16 mouse cellular contexts compared by ENCODE assay signal in the genomic region with DNA sequence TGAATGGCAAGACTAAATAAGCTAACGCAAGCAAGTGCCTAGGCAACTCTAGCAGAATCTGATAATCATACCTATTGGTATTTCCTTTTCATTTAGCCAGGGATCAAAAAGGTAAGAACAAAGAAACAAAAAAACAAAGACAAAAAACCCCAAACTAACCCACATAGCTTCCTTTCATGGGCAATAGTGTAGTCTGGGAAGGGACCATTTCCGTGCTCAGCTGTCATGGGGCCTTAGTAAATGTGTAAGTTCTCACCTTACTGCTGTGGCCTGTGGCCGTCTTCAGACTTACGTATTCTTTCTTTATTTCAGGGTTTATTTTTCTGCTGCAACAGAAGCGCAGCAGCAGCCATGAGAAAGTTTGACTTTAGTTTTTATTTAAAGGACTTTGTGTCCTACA. TPM values are rescaled to one million over a fixed set of nuclear protein-coding genes. Genes with fewer than 3 reads are reported as not detected.
A peak's percentile ranks its signal among the peaks of the same experiment; 100 is the strongest.
DNase-seq lines count a peak whose midpoint lies in the region; ATAC-seq lines count a peak whose summit lies in the region.
"Had no signal": no experiment of that assay in that cellular context is flagged by ENCODE, and none has a peak within 500 bp of the region (broad histone marks: within the 10 kb centered on the region; RNA-seq: fewer than 3 reads in every experiment).

No protein-coding gene starts in this region.

- intact Hi-C loops in heart, postnatal 14 days (cut with DNase I): no loop called here

- peak; percentile 35 for ATAC-seq in CD4-positive, CD25-positive, alpha-beta regulatory T cell, adult 4 months
- ATAC-seq: forebrain, embryonic 15.5 days; Patski had no signal

- DNase-seq in CD4-positive helper T cell, adult 2 months (ENCODE audit: low read depth, low spot score): peak; percentile 53
- peak; percentile 46 for DNase-seq in induced T-regulatory cell, adult 2 months (ENCODE audit: low read depth)
- DNase-seq in natural killer cell, adult 2 months (ENCODE audit: low spot score in 2 of 2): peak; percentile 11 to 33
- DNase-seq in layer of hippocampus, adult 11-12 months (ENCODE audit: low spot score): no peak
- no peak for DNase-seq in heart, postnatal 14 days
- DNase-seq: adrenal gland, adult 8-10 months; adrenal gland, postnatal 36 days; cerebellum, adult 2 months; cerebellum, postnatal 10 days; embryo, embryonic 11 days; gastrocnemius, postnatal 25 days; heart, postnatal 36 days had no signal

RNA-seq across cellular contexts. Expression of gene Pde4d, which starts 23.4 kb away (rescaled TPM):
- 1 to 10 TPM; 5.5 to 7.3 TPM for polyA plus RNA-seq in CD4-positive, CD25-positive, alpha-beta regulatory T cell, adult 4 months (2017; shearing (Covaris generic))
- total RNA-seq in heart, postnatal 14 days (2021): 10 to 100 TPM; 36.9 to 46.8 TPM
- total RNA-seq: CH12.LX had no signal

Comparison
In these comparisons a context has a peak if more than half of its experiments do, and no peak if none do; other contexts are left out.
1. DNase-seq: peak in CD4-positive helper T cell, adult 2 months (single experiment), induced T-regulatory cell, adult 2 months (single experiment) and natural killer cell, adult 2 months (2 of 2); none in layer of hippocampus, adult 11-12 months (single experiment) and heart, postnatal 14 days (0 of 2).